Mouse (Mus musculus): Measurements from ENCODE around the gene Ube4b. TPM values are rescaled to one million over a fixed set of nuclear protein-coding genes. Genes with fewer than 3 reads are reported as not detected.
"Not testable (repeated sequence)": the region's sequence is repeated elsewhere in the genome, so short reads cannot be mapped to it uniquely, and the experiment has no call there.

The Ube4b gene
- 53.3 and 58.9 TPM in 2 replicates for polyA plus RNA-seq (2014; fragmentation: Nextera tagmentation; extraction: Ambion mirVana)

GRCm38 (mm10) chr4:149426325-149427199 lies at the start of gene Ube4b:
Ube4b (minus strand) TSS chr4:149426749.
- 1% methylated on average over 42 of the region's 50 CpGs for WGBS
- ATAC-seq (ENCODE audit: low FRiP score): peak; percentile 96
- H3K27me3 ChIP-seq (ENCODE audit: control insufficient read depth, insufficient read depth, low read length): no peaks in the 10 kb centered on the region

GRCm38 (mm10) chr4:149475096-149475495 lies 48.5 kb upstream of the Ube4b start:
- H3K9ac ChIP-seq (ENCODE audit: low read depth, low read length): no peak overlapping the region
- no peak for ATAC-seq (ENCODE audit: low FRiP score)

More at GRCm38 (mm10) chr4:149426325-149427199, at the start of gene Ube4b:
- peak within 1 kb of the TSS; percentile 59 for H3K4me2 ChIP-seq (replicated peaks; ENCODE audit: low read depth, low read length)
- peak within 1 kb of the TSS; percentile 95 for H3K4me3 ChIP-seq (ENCODE audit: low read depth, low read length)
- H3K27ac ChIP-seq (ENCODE audit: low read depth, low read length): peak within 1 kb of the TSS; percentile 96
- peak; percentile 100 for DNase-seq (ENCODE audit: low spot score)
- H3K9me3 ChIP-seq (ENCODE audit: control insufficient read depth, low read length): no peaks in the 10 kb centered on the region
- no peaks in the 10 kb centered on the region for H3K36me3 ChIP-seq (ENCODE audit: control insufficient read depth, insufficient read depth, low read length)
- peak within 1 kb of the TSS; percentile 94 for H3K9ac ChIP-seq (ENCODE audit: low read depth, low read length)
- H3K4me1 ChIP-seq (replicated peaks; ENCODE audit: control insufficient read depth, insufficient read depth, low read length): no peaks in the 10 kb centered on the region; the same call in 1 of the 2 replicates

DNA sequence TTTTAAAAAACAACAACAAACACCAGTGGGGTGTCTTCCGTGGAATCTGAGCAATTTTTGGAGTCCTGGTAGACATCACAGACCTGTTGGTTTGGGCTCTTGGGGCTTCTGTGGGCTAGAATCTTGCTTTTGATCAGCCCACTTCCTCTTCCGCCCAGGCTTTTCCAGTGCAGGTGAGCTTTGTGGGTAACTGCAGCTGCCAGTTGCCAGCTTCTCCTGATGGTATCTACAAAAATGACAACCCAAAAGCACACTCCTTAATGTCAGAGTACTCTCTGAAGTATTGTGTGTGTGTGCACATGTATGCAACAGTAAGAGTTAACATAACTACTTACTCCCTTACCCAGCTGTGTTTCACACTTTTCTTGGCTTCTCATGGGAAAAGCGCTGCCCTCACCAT lies 43.0 kb upstream of the Ube4b start:
- no peak for ATAC-seq (ENCODE audit: low FRiP score)
- no peak for DNase-seq (ENCODE audit: low spot score)
- Histone ChIP-seq H3K4me2 (replicated peaks; ENCODE audit: low read depth, low read length) (no peak overlapping the region), H3K27ac (ENCODE audit: low read depth, low read length) (no peak overlapping the region), H3K9me3 (ENCODE audit: control insufficient read depth, low read length) (no peaks in the 10 kb centered on the region), H3K4me1 (replicated peaks; ENCODE audit: control insufficient read depth, insufficient read depth, low read length) (no peaks in the 10 kb centered on the region), H3K4me3 (ENCODE audit: low read depth, low read length) (no peak overlapping the region), H3K9ac (ENCODE audit: low read depth, low read length) (no peak overlapping the region), H3K36me3 (ENCODE audit: control insufficient read depth, insufficient read depth, low read length) (no peaks in the 10 kb centered on the region; the same call in 1 of the 2 replicates), H3K27me3 (ENCODE audit: control insufficient read depth, insufficient read depth, low read length) (no peaks in the 10 kb centered on the region)
- 96% methylated on average over 3 of the region's 3 CpGs for WGBS

More at GRCm38 (mm10) chr4:149475096-149475495, 48.5 kb upstream of the Ube4b start:
- Histone ChIP-seq H3K9me3 (ENCODE audit: control insufficient read depth, low read length) (no peaks in the 10 kb centered on the region), H3K27me3 (ENCODE audit: control insufficient read depth, insufficient read depth, low read length) (no peaks in the 10 kb centered on the region), H3K27ac (ENCODE audit: low read depth, low read length) (no peak overlapping the region), H3K4me1 (replicated peaks; ENCODE audit: control insufficient read depth, insufficient read depth, low read length) (no peaks in the 10 kb centered on the region), H3K36me3 (ENCODE audit: control insufficient read depth, insufficient read depth, low read length) (no peaks in the 10 kb centered on the region; the same call in 1 of the 2 replicates), H3K4me2 (replicated peaks; ENCODE audit: low read depth, low read length) (no peak overlapping the region), H3K4me3 (ENCODE audit: low read depth, low read length) (no peak overlapping the region)
- WGBS: 84% methylated on average over 7 of the region's 7 CpGs
- no peak for DNase-seq (ENCODE audit: low spot score)

DNA sequence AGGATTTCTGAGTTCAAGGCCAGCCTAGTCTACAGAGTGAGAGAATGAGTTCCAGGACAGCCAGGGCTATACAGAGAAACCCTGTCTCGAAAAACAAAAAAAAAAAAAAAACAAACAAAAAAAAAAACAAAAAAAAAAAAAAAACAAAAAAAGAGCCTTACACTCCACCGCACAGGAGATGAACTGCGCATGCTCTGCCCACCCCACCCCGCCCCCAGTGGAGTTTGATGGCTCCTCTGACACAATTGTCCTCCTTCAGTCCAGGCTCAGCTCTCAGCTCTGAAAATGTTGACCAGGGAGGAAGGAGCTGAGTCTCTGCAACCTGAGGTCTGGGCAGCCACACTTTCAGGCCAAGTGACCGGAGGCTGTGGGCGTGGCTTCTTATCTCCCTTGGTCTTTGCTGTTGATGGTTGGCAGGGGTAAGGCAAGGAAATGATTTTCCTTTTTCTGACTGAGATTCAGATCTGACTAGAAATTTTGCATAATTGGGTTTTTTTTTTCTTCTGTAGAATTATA lies 36.9 kb upstream of the Ube4b start:
- H3K9ac ChIP-seq (ENCODE audit: low read depth, low read length): no peak overlapping the region
- WGBS: 72% methylated on average over 6 of the region's 6 CpGs
- H3K4me3 ChIP-seq (ENCODE audit: low read depth, low read length): no peak overlapping the region
- no peak overlapping the region for H3K4me2 ChIP-seq (replicated peaks; ENCODE audit: low read depth, low read length)
- H3K27me3 ChIP-seq (ENCODE audit: control insufficient read depth, insufficient read depth, low read length): no peaks in the 10 kb centered on the region
- ATAC-seq (ENCODE audit: low FRiP score) (no peak), DNase-seq (ENCODE audit: low spot score) (no peak)
- H3K27ac ChIP-seq (ENCODE audit: low read depth, low read length): no peak overlapping the region
- no peaks in the 10 kb centered on the region for H3K9me3 ChIP-seq (ENCODE audit: control insufficient read depth, low read length)
- no peaks in the 10 kb centered on the region; the same call in 1 of the 2 replicates for H3K4me1 ChIP-seq (replicated peaks; ENCODE audit: control insufficient read depth, insufficient read depth, low read length)
- no peaks in the 10 kb centered on the region for H3K36me3 ChIP-seq (ENCODE audit: control insufficient read depth, insufficient read depth, low read length)

- no peaks in the 10 kb centered on the region; the same call in 1 of the 2 replicates for H3K4me1 ChIP-seq (replicated peaks; ENCODE audit: control insufficient read depth, insufficient read depth, low read length)
- no peak overlapping the region for H3K9ac ChIP-seq (ENCODE audit: low read depth, low read length)
- H3K9me3 ChIP-seq (ENCODE audit: control insufficient read depth, low read length): no peaks in the 10 kb centered on the region
- ATAC-seq (ENCODE audit: low FRiP score) (no peak), DNase-seq (ENCODE audit: low spot score) (no peak)
- no peaks in the 10 kb centered on the region for H3K27me3 ChIP-seq (ENCODE audit: control insufficient read depth, insufficient read depth, low read length)
- H3K36me3 ChIP-seq (ENCODE audit: control insufficient read depth, insufficient read depth, low read length): no peaks in the 10 kb centered on the region
- no peak overlapping the region for H3K4me2 ChIP-seq (replicated peaks; ENCODE audit: low read depth, low read length)
- WGBS: 87% methylated on average over 6 of the region's 6 CpGs
- H3K27ac ChIP-seq (ENCODE audit: low read depth, low read length): no peak overlapping the region
- H3K4me3 ChIP-seq (ENCODE audit: low read depth, low read length): no peak overlapping the region
Measured at GRCm38 (mm10) chr4:149462305-149462971, 35.9 kb upstream of the Ube4b start.

- Histone ChIP-seq H3K9ac (ENCODE audit: low read depth, low read length) (no peak overlapping the region), H3K27me3 (ENCODE audit: control insufficient read depth, insufficient read depth, low read length) (no peaks in the 10 kb centered on the region), H3K4me3 (ENCODE audit: low read depth, low read length) (no peak overlapping the region), H3K36me3 (ENCODE audit: control insufficient read depth, insufficient read depth, low read length) (no peaks in the 10 kb centered on the region), H3K4me1 (replicated peaks; ENCODE audit: control insufficient read depth, insufficient read depth, low read length) (no peaks in the 10 kb centered on the region; the same call in 1 of the 2 replicates), H3K4me2 (replicated peaks; ENCODE audit: low read depth, low read length) (no peak overlapping the region), H3K27ac (ENCODE audit: low read depth, low read length) (no peak overlapping the region), H3K9me3 (ENCODE audit: control insufficient read depth, low read length) (no peaks in the 10 kb centered on the region)
- ATAC-seq (ENCODE audit: low FRiP score): no peak
- WGBS: 75% methylated on average over 7 of the region's 7 CpGs
- DNase-seq (ENCODE audit: low spot score): no peak
Measured at GRCm38 (mm10) chr4:149461579-149462304, 35.2 kb upstream of the Ube4b start.

DNA sequence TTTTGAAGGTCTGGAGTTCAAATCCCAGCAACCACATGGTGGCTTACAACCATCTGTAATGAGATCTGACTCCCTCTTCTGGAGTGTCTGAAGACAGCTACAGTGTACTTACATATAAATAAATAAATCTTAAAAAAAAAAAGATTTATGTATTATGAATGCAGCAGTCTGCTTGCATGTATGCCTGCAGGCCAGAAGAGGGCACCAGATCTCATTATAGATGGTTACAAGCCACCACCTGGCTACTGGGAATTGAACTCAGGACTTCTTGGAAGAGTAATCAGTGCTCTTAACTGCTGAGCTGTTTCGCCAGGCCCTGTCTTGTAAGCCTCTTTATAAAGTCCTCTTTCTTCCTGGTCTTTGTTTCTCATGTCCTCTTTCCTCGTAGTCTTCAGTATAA lies 33.9 kb upstream of the Ube4b start:
- H3K27me3 ChIP-seq (ENCODE audit: control insufficient read depth, insufficient read depth, low read length); H3K27ac ChIP-seq (ENCODE audit: low read depth, low read length); H3K4me2 ChIP-seq (replicated peaks; ENCODE audit: low read depth, low read length); H3K9ac ChIP-seq (ENCODE audit: low read depth, low read length); DNase-seq (ENCODE audit: low spot score); H3K9me3 ChIP-seq (ENCODE audit: control insufficient read depth, low read length); H3K4me1 ChIP-seq (replicated peaks; ENCODE audit: control insufficient read depth, insufficient read depth, low read length); H3K4me3 ChIP-seq (ENCODE audit: low read depth, low read length); H3K36me3 ChIP-seq (ENCODE audit: control insufficient read depth, insufficient read depth, low read length); ATAC-seq (ENCODE audit: low FRiP score): not testable (repeated sequence)
- 99% methylated on average over 2 of the region's 2 CpGs for WGBS

DNA sequence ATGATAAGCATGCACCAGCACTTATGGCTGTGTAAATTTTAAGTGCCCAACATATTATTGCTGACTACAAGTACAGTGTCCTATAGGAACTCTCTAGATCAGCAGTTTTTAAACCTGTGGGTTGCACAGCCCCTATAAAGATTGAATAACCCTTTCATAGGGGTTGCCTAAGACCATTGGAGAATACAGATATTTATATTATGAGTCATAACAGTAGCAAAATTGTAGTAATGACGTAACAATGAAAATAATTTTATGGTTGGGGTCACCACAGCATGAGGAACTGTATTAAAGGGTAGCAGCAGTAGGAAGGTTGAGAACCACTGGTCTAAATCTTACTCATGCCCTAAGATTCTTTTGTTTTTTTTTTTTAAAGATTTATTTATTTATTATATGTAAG lies 32.9 kb upstream of the Ube4b start:
- WGBS: 81% methylated on average over 1 of the region's 1 CpGs

More for the DNA sequence above, 32.9 kb upstream of the Ube4b start:
- H3K4me1 ChIP-seq (replicated peaks; ENCODE audit: control insufficient read depth, insufficient read depth, low read length): no peaks in the 10 kb centered on the region; the same call in 1 of the 2 replicates
- H3K4me3 ChIP-seq (ENCODE audit: low read depth, low read length): no peak overlapping the region
- H3K9ac ChIP-seq (ENCODE audit: low read depth, low read length): no peak overlapping the region
- H3K4me2 ChIP-seq (replicated peaks; ENCODE audit: low read depth, low read length): no peak overlapping the region
- no peaks in the 10 kb centered on the region for H3K9me3 ChIP-seq (ENCODE audit: control insufficient read depth, low read length)
- H3K36me3 ChIP-seq (ENCODE audit: control insufficient read depth, insufficient read depth, low read length): no peaks in the 10 kb centered on the region
- H3K27ac ChIP-seq (ENCODE audit: low read depth, low read length): no peak overlapping the region
- H3K27me3 ChIP-seq (ENCODE audit: control insufficient read depth, insufficient read depth, low read length): no peaks in the 10 kb centered on the region
- DNase-seq (ENCODE audit: low spot score) (no peak), ATAC-seq (ENCODE audit: low FRiP score) (no peak)

All from hindbrain, embryonic 11.5 days (tissue).